Mouse (Mus musculus): ENCODE measurements around the gene Npepl1.

GRCm38 (mm10) chr2:174082380-174082918, 27.7 kb upstream of the Npepl1 start:
- TF ChIP-seq MAX (IDR thresholded peaks at IDR 0.05), result no peak
- TF ChIP-seq USF1 (IDR thresholded peaks at IDR 0.05; ENCODE audit: low read depth), result no peak
- no peak for TF ChIP-seq CEBPB (IDR thresholded peaks at IDR 0.05; ENCODE audit: low read depth)
